Mouse (Mus musculus): ENCODE measurements around the gene Pou3f3. TPM values are rescaled to one million over a fixed set of nuclear protein-coding genes. Genes with fewer than 3 reads are reported as not detected.

Pou3f3 gene
- polyA plus RNA-seq, 1 experiment from 2014 or later = 22.3 TPM

DNA sequence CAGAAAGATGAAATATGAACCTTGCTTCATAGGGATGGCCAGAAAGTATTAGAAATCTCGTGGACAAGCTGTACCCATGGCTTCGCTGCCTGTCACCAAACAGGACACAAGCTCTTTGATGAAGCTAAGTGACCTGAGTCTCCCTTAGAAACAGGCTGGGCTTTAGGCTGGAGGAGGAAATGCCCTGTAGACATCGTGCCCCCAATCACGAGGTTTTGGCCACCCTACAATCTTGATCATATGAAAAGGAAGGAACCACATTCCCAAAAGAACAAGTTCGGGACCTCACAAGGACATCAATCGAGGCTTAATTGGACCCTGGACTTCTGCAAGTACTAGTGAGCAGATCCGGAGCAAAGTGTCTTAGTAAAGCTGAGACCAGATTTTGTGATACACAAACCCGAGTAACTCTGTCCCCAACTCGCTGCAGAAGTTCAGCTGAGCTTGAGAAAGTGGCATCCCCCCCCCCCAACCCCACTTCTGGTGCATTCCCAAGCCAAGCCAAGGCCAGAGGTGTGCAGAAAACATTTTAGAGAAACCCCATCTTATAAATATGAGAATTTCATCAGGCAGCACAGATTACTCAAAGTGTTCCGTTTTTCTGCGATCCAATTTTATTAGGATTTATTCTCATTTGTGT is 10.1 kb upstream of the Pou3f3 start:
- Histone ChIP-seq H3K4me2 (replicated peaks; ENCODE audit: low read depth, low read length) (peak overlapping the region; percentile 69), H3K4me3 (ENCODE audit: low read depth, low read length) (peak overlapping the region; percentile 99), H3K27me3 (ENCODE audit: control insufficient read depth, insufficient read depth, low read length) (peaks cover 2% of the 10 kb centered on the region; the same call in 1 of the 2 replicates), H3K36me3 (ENCODE audit: control insufficient read depth, insufficient read depth, low read length) (no peaks in the 10 kb centered on the region), H3K27ac (ENCODE audit: low read depth, low read length) (peak overlapping the region; percentile 96), H3K9me3 (ENCODE audit: control insufficient read depth, low read length) (no peaks in the 10 kb centered on the region), H3K4me1 (replicated peaks; ENCODE audit: control insufficient read depth, insufficient read depth, low read length) (peaks cover 4% of the 10 kb centered on the region), H3K9ac (ENCODE audit: low read depth, low read length) (peak overlapping the region; percentile 79)
- ATAC-seq (ENCODE audit: low FRiP score) (no peak), DNase-seq (ENCODE audit: low spot score) (peak; percentile 47)
- 3% methylated on average over 11 of the region's 11 CpGs for WGBS

DNA sequence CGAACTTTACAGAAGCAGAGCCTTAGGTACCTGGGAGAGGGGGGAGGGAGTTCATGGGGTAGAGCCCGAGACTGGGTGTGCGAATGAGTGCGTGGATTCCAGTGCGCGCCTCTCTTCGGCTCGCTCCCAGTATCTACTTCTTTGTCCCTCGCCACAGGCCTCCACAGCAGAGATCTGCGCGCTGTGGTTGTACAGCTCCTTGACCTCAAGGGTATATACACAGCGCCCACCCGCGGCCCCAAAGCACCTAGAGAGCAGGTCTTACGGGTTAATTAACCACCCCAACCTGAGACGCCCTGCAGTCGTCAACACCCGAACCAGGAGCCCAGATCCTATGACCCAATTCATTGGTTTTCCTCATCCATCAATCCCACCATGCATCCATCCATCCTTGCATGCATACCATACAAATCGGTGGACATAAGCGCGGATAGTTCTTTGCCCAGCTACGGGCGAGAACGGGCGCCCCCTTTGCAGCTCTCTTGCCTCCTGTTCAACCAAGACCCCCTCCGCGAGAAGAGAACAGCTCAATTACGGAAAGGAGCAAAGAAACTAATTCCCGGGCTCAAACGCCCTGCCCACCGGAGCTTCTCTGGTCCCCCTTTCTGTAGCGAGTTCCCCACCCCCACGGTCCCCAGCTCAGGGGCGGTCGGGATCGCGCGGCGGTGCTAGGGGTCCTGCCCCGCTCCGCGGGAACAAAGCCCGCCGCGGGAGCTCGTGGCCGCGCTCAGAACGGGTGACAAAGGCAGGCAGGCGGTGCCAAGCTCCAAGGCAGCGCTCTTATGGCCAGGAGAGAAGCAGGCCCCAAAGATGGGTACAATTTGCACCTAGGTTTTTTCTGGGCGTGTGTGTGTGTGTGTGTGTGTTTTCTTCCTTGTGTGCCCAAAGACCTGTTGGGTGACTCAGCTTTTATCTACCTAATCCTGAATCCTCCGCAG is 9.1 kb upstream of the Pou3f3 start:
- Histone ChIP-seq H3K27me3 (ENCODE audit: control insufficient read depth, insufficient read depth, low read length) (peaks cover 2% of the 10 kb centered on the region; the same call in 1 of the 2 replicates), H3K4me1 (replicated peaks; ENCODE audit: control insufficient read depth, insufficient read depth, low read length) (peaks cover 4% of the 10 kb centered on the region)

DNA sequence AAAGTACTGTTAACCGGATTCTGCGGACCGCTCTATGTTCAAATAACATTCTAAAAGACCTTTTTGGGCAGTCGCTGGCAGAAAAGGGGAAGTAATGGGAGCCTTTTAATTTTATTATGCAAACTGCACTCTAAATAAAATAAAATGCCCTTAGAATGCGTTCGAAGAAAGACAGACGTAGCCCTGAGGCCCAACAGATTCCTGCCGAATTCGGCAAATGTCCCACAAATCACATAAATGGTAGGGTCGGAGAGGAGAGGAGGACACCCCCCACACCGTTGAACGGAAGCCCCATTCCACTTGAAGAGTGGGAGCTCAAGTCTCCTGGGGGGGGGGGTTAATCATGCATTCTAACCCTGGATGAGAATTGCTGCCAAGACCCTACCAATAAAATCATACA is 8.3 kb upstream of the Pou3f3 start:
- H3K4me3 ChIP-seq (ENCODE audit: low read depth, low read length) = peak overlapping the region; percentile 99
- peaks cover 2% of the 10 kb centered on the region; the same call in 1 of the 2 replicates for H3K27me3 ChIP-seq (ENCODE audit: control insufficient read depth, insufficient read depth, low read length)
- peak overlapping the region; percentile 79 for H3K9ac ChIP-seq (ENCODE audit: low read depth, low read length)
- H3K36me3 ChIP-seq (ENCODE audit: control insufficient read depth, insufficient read depth, low read length) = no peaks in the 10 kb centered on the region
- WGBS = 1% methylated on average over 12 of the region's 12 CpGs
- no peak for ATAC-seq (ENCODE audit: low FRiP score)
- H3K27ac ChIP-seq (ENCODE audit: low read depth, low read length) = peak overlapping the region; percentile 96
- peak; percentile 41 for DNase-seq (ENCODE audit: low spot score)
- H3K4me1 ChIP-seq (replicated peaks; ENCODE audit: control insufficient read depth, insufficient read depth, low read length) = peaks cover 4% of the 10 kb centered on the region
- H3K4me2 ChIP-seq (replicated peaks; ENCODE audit: low read depth, low read length) = peak overlapping the region; percentile 69
- H3K9me3 ChIP-seq (ENCODE audit: control insufficient read depth, low read length) = no peaks in the 10 kb centered on the region

More for the DNA sequence above, 9.1 kb upstream of the Pou3f3 start:
- Histone ChIP-seq H3K27ac (ENCODE audit: low read depth, low read length) (peak overlapping the region; percentile 96), H3K36me3 (ENCODE audit: control insufficient read depth, insufficient read depth, low read length) (no peaks in the 10 kb centered on the region), H3K9ac (ENCODE audit: low read depth, low read length) (peak overlapping the region; percentile 79), H3K4me3 (ENCODE audit: low read depth, low read length) (peak overlapping the region; percentile 99), H3K9me3 (ENCODE audit: control insufficient read depth, low read length) (no peaks in the 10 kb centered on the region), H3K4me2 (replicated peaks; ENCODE audit: low read depth, low read length) (peak overlapping the region; percentile 69)
- ATAC-seq (ENCODE audit: low FRiP score) (peak; percentile 68), DNase-seq (ENCODE audit: low spot score) (peak; percentile 86)
- under 1% methylated on average over 52 of the region's 53 CpGs for WGBS

DNA sequence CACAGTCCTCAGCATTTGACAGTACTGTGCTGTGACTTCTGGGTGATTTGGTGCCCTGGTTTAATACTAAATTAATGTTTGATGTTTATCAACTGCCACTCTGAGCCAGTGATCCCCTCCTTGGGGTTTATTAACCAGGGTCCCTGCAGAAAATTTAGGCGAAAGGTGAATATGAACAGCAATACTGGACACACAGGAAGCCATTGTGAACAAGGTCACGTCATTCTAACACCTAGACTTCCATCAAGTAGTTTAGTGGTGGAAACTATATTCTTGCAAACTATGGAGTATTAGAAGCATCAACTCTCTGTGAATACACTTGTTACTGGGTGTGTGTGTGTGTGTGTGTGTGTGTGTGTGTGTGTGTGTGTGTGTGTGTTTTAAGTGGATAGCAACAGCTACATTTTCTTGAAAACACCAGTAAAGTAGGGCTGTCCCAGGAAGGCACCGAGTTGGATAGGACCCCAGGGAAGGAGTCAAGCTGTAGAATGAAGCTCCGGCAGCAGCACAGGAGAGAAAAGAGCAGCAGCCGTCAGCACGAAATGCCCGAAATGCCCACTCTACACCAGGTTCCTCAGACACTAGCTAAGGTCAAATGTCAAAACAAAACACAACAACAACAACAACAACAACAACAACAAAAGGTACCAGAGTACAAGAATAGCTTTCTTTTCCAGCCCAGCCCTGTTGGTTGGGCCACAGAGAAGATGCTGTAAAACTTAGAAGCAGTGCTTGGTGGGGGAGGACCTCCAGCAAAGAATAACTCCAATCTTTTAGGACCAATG is 7.6 kb upstream of the Pou3f3 start:
- Histone ChIP-seq H3K36me3 (ENCODE audit: control insufficient read depth, insufficient read depth, low read length) (no peaks in the 10 kb centered on the region), H3K27ac (ENCODE audit: low read depth, low read length) (peak overlapping the region; percentile 96), H3K9me3 (ENCODE audit: control insufficient read depth, low read length) (no peaks in the 10 kb centered on the region), H3K4me3 (ENCODE audit: low read depth, low read length) (peak overlapping the region; percentile 99), H3K9ac (ENCODE audit: low read depth, low read length) (peak overlapping the region; percentile 79), H3K27me3 (ENCODE audit: control insufficient read depth, insufficient read depth, low read length) (peaks cover 2% of the 10 kb centered on the region; the same call in 1 of the 2 replicates), H3K4me2 (replicated peaks; ENCODE audit: low read depth, low read length) (peak overlapping the region; percentile 69), H3K4me1 (replicated peaks; ENCODE audit: control insufficient read depth, insufficient read depth, low read length) (peaks cover 4% of the 10 kb centered on the region)
- 4% methylated on average over 7 of the region's 7 CpGs for WGBS
- peak; percentile 37 for DNase-seq (ENCODE audit: low spot score)
- ATAC-seq (ENCODE audit: low FRiP score) = no peak

DNA sequence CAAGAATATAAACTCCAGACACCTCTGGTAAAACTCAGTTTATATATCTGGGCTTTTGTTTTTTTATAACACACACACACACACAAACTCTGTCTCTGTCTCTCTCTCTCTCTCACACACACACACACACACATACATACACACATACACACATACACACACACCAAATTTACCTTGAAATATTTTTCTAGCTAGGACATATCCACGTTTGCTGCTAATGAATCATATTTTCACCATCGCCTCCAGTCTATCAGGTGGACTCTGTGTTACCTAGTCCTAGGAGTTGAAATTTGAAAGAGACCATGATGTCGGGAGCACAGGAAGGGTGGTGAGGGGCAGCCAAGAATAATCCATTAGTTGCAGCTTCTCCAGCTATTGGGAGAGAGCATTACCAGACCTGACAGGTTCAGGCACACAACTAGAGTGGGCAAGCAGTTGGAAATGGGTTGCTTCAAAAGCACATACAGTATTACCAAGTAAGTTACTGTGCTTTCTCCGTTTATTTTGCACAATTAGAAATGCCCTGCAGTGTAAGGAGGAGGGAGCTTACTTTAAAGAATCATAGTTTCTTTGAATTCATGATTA is 6.9 kb upstream of the Pou3f3 start:
- 8% methylated on average over 4 of the region's 4 CpGs for WGBS
- Histone ChIP-seq H3K27me3 (ENCODE audit: control insufficient read depth, insufficient read depth, low read length) (peaks cover 2% of the 10 kb centered on the region; the same call in 1 of the 2 replicates), H3K4me1 (replicated peaks; ENCODE audit: control insufficient read depth, insufficient read depth, low read length) (peaks cover 4% of the 10 kb centered on the region), H3K27ac (ENCODE audit: low read depth, low read length) (peak overlapping the region; percentile 96), H3K9me3 (ENCODE audit: control insufficient read depth, low read length) (no peaks in the 10 kb centered on the region), H3K4me2 (replicated peaks; ENCODE audit: low read depth, low read length) (peak overlapping the region; percentile 69), H3K36me3 (ENCODE audit: control insufficient read depth, insufficient read depth, low read length) (no peaks in the 10 kb centered on the region), H3K4me3 (ENCODE audit: low read depth, low read length) (peak overlapping the region; percentile 99), H3K9ac (ENCODE audit: low read depth, low read length) (peak overlapping the region; percentile 79)
- peak; percentile 37 for DNase-seq (ENCODE audit: low spot score)
- no peak for ATAC-seq (ENCODE audit: low FRiP score)

DNA sequence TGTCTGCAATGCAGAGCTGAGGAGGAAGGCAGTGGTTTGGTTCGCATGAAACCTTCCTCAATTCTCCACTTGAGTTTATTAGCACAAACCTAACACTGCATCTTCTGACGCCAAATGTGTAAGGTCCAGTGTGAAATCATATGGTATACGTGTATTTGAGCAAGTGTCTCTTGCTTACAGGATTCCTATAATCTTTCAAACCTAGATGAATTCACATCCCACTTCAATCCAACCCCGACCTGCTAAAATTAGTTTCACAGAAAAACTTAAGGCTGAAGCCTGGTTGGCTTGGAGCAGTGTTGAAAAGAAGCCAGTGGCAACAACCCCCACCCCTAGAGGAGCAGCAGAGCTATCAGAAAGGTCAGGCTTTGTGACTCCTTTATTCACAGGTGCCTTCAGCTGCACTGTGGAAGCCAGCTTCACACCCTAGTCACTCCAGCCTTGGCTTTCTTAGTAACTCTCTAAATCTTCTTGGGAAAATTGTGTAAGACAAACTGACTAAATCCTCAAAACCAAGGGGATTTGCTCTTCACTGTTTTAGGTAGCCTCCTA is 5.5 kb upstream of the Pou3f3 start:
- ATAC-seq (ENCODE audit: low FRiP score) = no peak
- H3K4me2 ChIP-seq (replicated peaks; ENCODE audit: low read depth, low read length) = peak overlapping the region; percentile 69
- peak overlapping the region; percentile 78 for H3K27ac ChIP-seq (ENCODE audit: low read depth, low read length)
- WGBS = 1% methylated on average over 4 of the region's 4 CpGs
- H3K4me3 ChIP-seq (ENCODE audit: low read depth, low read length) = peak overlapping the region; percentile 99
- no peaks in the 10 kb centered on the region for H3K36me3 ChIP-seq (ENCODE audit: control insufficient read depth, insufficient read depth, low read length)
- peak overlapping the region; percentile 79 for H3K9ac ChIP-seq (ENCODE audit: low read depth, low read length)
- no peaks in the 10 kb centered on the region for H3K9me3 ChIP-seq (ENCODE audit: control insufficient read depth, low read length)
- H3K4me1 ChIP-seq (replicated peaks; ENCODE audit: control insufficient read depth, insufficient read depth, low read length) = peaks cover 2% of the 10 kb centered on the region; the same call in 1 of the 2 replicates
- peak; percentile 35 for DNase-seq (ENCODE audit: low spot score)
- H3K27me3 ChIP-seq (ENCODE audit: control insufficient read depth, insufficient read depth, low read length) = peaks cover 2% of the 10 kb centered on the region; the same call in 1 of the 2 replicates

DNA sequence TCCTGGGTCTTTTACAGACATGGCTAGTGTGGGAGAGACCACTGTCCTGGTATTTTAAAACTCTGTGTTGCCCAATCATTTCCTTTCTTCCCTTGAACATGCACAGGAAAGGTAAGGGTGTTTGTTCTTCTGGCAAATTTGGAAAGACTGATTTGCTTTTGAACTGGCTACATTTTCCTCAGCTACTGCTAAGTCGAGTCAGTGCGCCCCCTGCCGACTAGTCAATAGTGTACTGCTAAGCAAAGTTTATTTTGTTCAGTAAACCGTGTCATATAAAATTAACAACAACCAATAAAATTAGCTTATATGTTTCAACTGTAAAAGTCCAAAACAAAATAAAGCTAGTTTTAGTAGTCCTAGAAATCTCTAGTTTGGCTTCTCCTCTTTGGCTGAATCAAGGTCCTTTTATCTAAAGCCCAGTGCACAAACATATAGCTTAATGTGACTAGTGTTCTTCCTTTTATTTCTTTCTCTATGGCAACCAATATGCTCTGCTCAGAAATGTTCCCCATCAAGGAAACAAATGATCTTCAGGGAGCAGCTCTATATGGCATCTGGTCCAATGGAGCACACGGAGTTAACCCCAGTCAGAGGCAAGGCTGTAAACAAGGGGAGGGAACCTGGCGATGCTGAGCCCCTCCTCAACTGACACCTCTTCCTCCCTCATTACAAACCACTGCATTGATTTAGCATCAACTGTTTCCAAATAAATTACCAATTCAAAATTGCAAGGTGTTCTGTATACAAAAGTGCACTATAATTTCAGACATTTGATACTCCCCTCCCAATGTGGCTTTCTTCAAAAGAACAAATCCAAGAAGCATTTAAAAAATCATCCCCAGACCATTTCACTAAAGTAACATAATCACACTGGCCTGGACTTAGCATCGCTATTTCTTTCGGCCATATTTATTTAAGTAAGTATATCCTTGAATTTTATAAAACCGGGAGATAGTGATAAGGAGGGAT is 4.1 kb upstream of the Pou3f3 start:
- Histone ChIP-seq H3K9me3 (ENCODE audit: control insufficient read depth, low read length) (no peaks in the 10 kb centered on the region), H3K27me3 (ENCODE audit: control insufficient read depth, insufficient read depth, low read length) (peaks cover 2% of the 10 kb centered on the region; the same call in 1 of the 2 replicates), H3K36me3 (ENCODE audit: control insufficient read depth, insufficient read depth, low read length) (no peaks in the 10 kb centered on the region), H3K4me3 (ENCODE audit: low read depth, low read length) (peak overlapping the region; percentile 99), H3K27ac (ENCODE audit: low read depth, low read length) (peak overlapping the region; percentile 99), H3K4me2 (replicated peaks; ENCODE audit: low read depth, low read length) (peak overlapping the region; percentile 69), H3K4me1 (replicated peaks; ENCODE audit: control insufficient read depth, insufficient read depth, low read length) (peaks cover 2% of the 10 kb centered on the region; the same call in 1 of the 2 replicates), H3K9ac (ENCODE audit: low read depth, low read length) (peak overlapping the region; percentile 79)
- ATAC-seq (ENCODE audit: low FRiP score) (peak; percentile 28), DNase-seq (ENCODE audit: low spot score) (peak; percentile 90)
- WGBS = under 1% methylated on average over 9 of the region's 9 CpGs
